In genomic region chr1:181013446-181013845, GRCm38 (mm10) we compare ENCODE assay signal across 23 mouse cellular contexts. TPM values are rescaled to one million over a fixed set of nuclear protein-coding genes. Genes with fewer than 3 reads are reported as not detected.
DNase-seq lines count a peak whose midpoint lies in the region; ATAC-seq and TF ChIP-seq lines count a peak whose summit lies in the region.
"Had no signal": no experiment of that assay in that cellular context is flagged by ENCODE, and none has a peak within 500 bp of the region (broad histone marks: within the 10 kb centered on the region; RNA-seq: fewer than 3 reads in every experiment).

No protein-coding gene starts in this region.

- ATAC-seq in stomach, postnatal 0 days (ENCODE audit: low FRiP score, low TSS enrichment), result no peak
- ATAC-seq: activated CD4-positive, CD25-positive, alpha-beta regulatory T cell, adult 4 months; forebrain, embryonic 13.5 days; forebrain, embryonic 15.5 days; Patski had no signal

- H3K4me1 ChIP-seq in stomach, postnatal 0 days (replicated peaks; ENCODE audit: control insufficient read depth, insufficient read depth), result peaks cover 13% of the 10 kb centered on the region

- H3K9me3 ChIP-seq in stomach, postnatal 0 days (ENCODE audit: control insufficient read depth, low read length), result no peaks in the 10 kb centered on the region
- H3K9me3 ChIP-seq: embryonic facial prominence, embryonic 10.5 days; embryonic facial prominence, embryonic 12.5 days; forebrain, embryonic 13.5 days; forebrain, embryonic 15.5 days had no signal

- no peak for TF ChIP-seq EP300 in stomach, postnatal 0 days (optimal IDR thresholded peaks at IDR 0.05)

- H3K9ac ChIP-seq in stomach, postnatal 0 days (ENCODE audit: low read length), result no peak overlapping the region
- H3K9ac ChIP-seq: embryonic facial prominence, embryonic 12.5 days; forebrain, embryonic 13.5 days; forebrain, embryonic 15.5 days had no signal

- H3K27ac ChIP-seq in stomach, postnatal 0 days (replicated peaks), result no peak overlapping the region
- no peak overlapping the region for H3K27ac ChIP-seq in left cerebral cortex, adult 2 months
- H3K27ac ChIP-seq: embryonic facial prominence, embryonic 10.5 days; embryonic facial prominence, embryonic 12.5 days; forebrain, embryonic 13.5 days; forebrain, embryonic 15.5 days had no signal

- intact Hi-C loops in left cerebral cortex, adult 2 months (cut with DNase I), result no loop called here

- no peaks in the 10 kb centered on the region for H3K27me3 ChIP-seq in stomach, postnatal 0 days (ENCODE audit: control insufficient read depth, insufficient read depth, low read length)
- H3K27me3 ChIP-seq: embryonic facial prominence, embryonic 12.5 days; forebrain, embryonic 15.5 days; Patski had no signal

- TF ChIP-seq CTCF in stomach, postnatal 0 days (IDR thresholded peaks at IDR 0.05; ENCODE audit: low read depth), result no peak
- no peak for TF ChIP-seq CTCF in left cerebral cortex, adult 2 months (IDR thresholded peaks at IDR 0.05)

- DNase-seq in heart, adult 11 months, result peak; percentile 71
- DNase-seq in heart, adult 18-20 months, result no peak
- peak; percentile 15 for DNase-seq in urinary bladder, adult 2 months (ENCODE audit: low spot score)
- no peak for DNase-seq in urinary bladder, postnatal 36 days (ENCODE audit: low spot score in 2 of 2)
- DNase-seq in stomach, postnatal 0 days (ENCODE audit: low spot score), result peak; percentile 11
- no peak for DNase-seq in left cerebral cortex, adult 2 months (ENCODE audit: extremely low spot score in 1 of 2, low spot score in 2 of 2)
- DNase-seq: adrenal gland, adult 8-10 months; adrenal gland, postnatal 14 days; adrenal gland, postnatal 36 days; cerebellum, adult 11-12 months; cerebellum, adult 9-10 months; cerebellum, postnatal 10 days had no signal

- 58% methylated on average over 6 of the region's 6 CpGs for WGBS in stomach, postnatal 0 days

- H3K4me2 ChIP-seq in stomach, postnatal 0 days (replicated peaks; ENCODE audit: low read depth), result no peak overlapping the region
- H3K4me2 ChIP-seq: embryonic facial prominence, embryonic 12.5 days; forebrain, embryonic 13.5 days; forebrain, embryonic 15.5 days had no signal

- H3K4me3 ChIP-seq in stomach, postnatal 0 days (ENCODE audit: low read depth, low read length), result no peak overlapping the region
- H3K4me3 ChIP-seq in left cerebral cortex, adult 2 months, result no peak overlapping the region
- H3K4me3 ChIP-seq: embryonic facial prominence, embryonic 10.5 days; embryonic facial prominence, embryonic 12.5 days; forebrain, embryonic 13.5 days; forebrain, embryonic 15.5 days had no signal

- no peaks in the 10 kb centered on the region for H3K36me3 ChIP-seq in stomach, postnatal 0 days (ENCODE audit: control insufficient read depth, insufficient read depth, low read length)
- H3K36me3 ChIP-seq: embryonic facial prominence, embryonic 10.5 days; embryonic facial prominence, embryonic 12.5 days; forebrain, embryonic 15.5 days had no signal

RNA-seq across cellular contexts. Expression of gene Ephx1, which starts 7.3 kb away (rescaled TPM):
- 10 to 100 TPM; 28.7 to 37.5 TPM for total RNA-seq in heart, adult 18-20 months (2021)
- polyA plus RNA-seq in urinary bladder, adult 2 months (2012; rRNA removed), result 159 and 184 TPM in 2 replicates
- polyA plus RNA-seq in stomach, postnatal 0 days (2015; fragmentation: Nextera tagmentation; extraction: Ambion mirVana), result 30.0 and 32.2 TPM in 2 replicates
- total RNA-seq in left cerebral cortex, adult 2 months (2021), result 10 to 100 TPM; 29.5 to 32.1 TPM

RNA-seq across cellular contexts. Expression of gene 9130409I23Rik, which starts 37.6 kb away (rescaled TPM):
- total RNA-seq in heart, adult 18-20 months (2021), result not detected
- 0.28 and 0.33 TPM in 2 replicates for polyA plus RNA-seq in urinary bladder, adult 2 months (2012; rRNA removed)
- polyA plus RNA-seq in stomach, postnatal 0 days (2015; fragmentation: Nextera tagmentation; extraction: Ambion mirVana), result 0.28 and 0.72 TPM in 2 replicates
- not detected for total RNA-seq in left cerebral cortex, adult 2 months (2021)
- total RNA-seq: adrenal gland, adult 18-20 months; adrenal gland, adult 8-10 months; adrenal gland, postnatal 36 days; ES-E14 had no signal
- polyA plus RNA-seq: C2C12; cortical plate, adult 2 months; embryonic facial prominence, embryonic 10.5 days; embryonic facial prominence, embryonic 12.5 days; embryonic facial prominence, embryonic 14.5 days; forebrain, embryonic 13.5 days had no signal

Comparison
In these comparisons a context has a peak if more than half of its experiments do, and no peak if none do; other contexts are left out.
1. DNase-seq: peak in heart, adult 11 months (single experiment), urinary bladder, adult 2 months (single experiment) and stomach, postnatal 0 days (single experiment); none in heart, adult 18-20 months (0 of 2), urinary bladder, postnatal 36 days (0 of 2) and left cerebral cortex, adult 2 months (0 of 2).